Mouse (Mus musculus) C2C12 (cell line): ENCODE results near the gene Afmid. TPM values are rescaled to one million over a fixed set of nuclear protein-coding genes. Genes with fewer than 3 reads are reported as not detected.

Experiments
- H3K27me3 ChIP-seq: one replicate; pipeline ENCODE4 v1.6.1; 2011; ENCODE audit not compliant: control insufficient read depth, insufficient read depth, insufficient read length
- H3K36me3 ChIP-seq: one replicate; pipeline ENCODE4 v1.6.1; 2011; ENCODE audit not compliant: control insufficient read depth, insufficient read depth
- H3K4me3 ChIP-seq: one replicate; pipeline ENCODE4 v1.5.1; 2011; ENCODE audit warnings: mild to moderate bottlenecking, control low read depth; ENCODE audit not compliant: poor library complexity, insufficient read depth, severe bottlenecking
- H3K79me2 ChIP-seq: one replicate; pipeline ENCODE4 v1.6.1; 2011; ENCODE audit not compliant: control insufficient read depth, insufficient read depth
- H3K79me3 ChIP-seq: one replicate; pipeline ENCODE4 v1.6.1; 2011; ENCODE audit warnings: low read depth, control low read depth
- H3ac ChIP-seq: one replicate; pipeline ENCODE3; 2011; ENCODE audit warnings: low read depth; ENCODE audit not compliant: control insufficient read depth, insufficient read length
- CEBPB ChIP-seq: IDR thresholded peaks from one replicate; pipeline ENCODE4 v1.6.1; 2011; ENCODE audit warnings: low read depth, mild to moderate bottlenecking, control low read depth, moderate library complexity
- CTCF ChIP-seq: IDR thresholded peaks from one replicate; pipeline ENCODE4 v1.5.1; 2011; ENCODE audit not compliant: control insufficient read depth, insufficient read depth, insufficient read length
- FOSL1 ChIP-seq: IDR thresholded peaks from one replicate; pipeline ENCODE4 v1.8.0; 2011; ENCODE audit warnings: mild to moderate bottlenecking, low read length; ENCODE audit not compliant: poor library complexity, insufficient read depth, severe bottlenecking
- MAX ChIP-seq: IDR thresholded peaks from one replicate; pipeline ENCODE4 v1.6.1; 2011; ENCODE audit warnings: mild to moderate bottlenecking, control low read depth
- MYOD1 ChIP-seq: IDR thresholded peaks from one replicate; pipeline ENCODE4 v1.6.1; 2011; ENCODE audit warnings: low read depth; ENCODE audit not compliant: control insufficient read depth, insufficient read length
- MYOG ChIP-seq: IDR thresholded peaks from one replicate; pipeline ENCODE4 v1.6.1; 2011; ENCODE audit not compliant: control insufficient read depth, insufficient read length; ENCODE audit errors: extremely low read depth
- USF1 ChIP-seq: IDR thresholded peaks from one replicate; pipeline ENCODE4 v1.6.1; 2011; ENCODE audit warnings: low read depth, mild to moderate bottlenecking, control low read depth, moderate library complexity
- polyA plus RNA-seq: library from polyadenylated mRNA; unstranded; fragments of >200 nt; fragmentation: generic; extraction: Trizol; gene quantifications from one replicate; pipeline ENCODE4 v1.2.1, GENCODE M21; 2012; ENCODE audit warnings: missing spikeins

Gene Afmid
- polyA plus RNA-seq, 1 experiment: 3.2 TPM

DNA sequence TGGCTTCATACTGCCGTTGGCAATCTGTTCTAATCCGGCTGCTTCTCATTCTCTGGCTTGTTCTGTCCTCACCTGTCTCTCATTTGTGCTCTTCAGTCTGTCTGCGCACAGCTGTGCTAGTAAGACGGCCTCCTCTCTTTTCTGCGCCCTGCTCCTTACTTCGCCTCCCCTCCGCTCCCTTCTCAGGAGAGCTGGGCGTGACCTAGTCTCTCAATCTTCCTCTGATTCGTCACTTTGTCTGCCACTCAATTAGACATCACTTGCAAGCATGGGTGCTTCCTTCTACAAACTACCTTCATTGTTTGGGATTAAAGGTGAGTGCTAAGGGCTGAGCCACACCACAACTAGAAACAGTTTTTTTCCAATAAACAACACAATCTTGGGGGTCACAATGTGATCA lies 28.5 kb downstream of the Afmid start:
- H3K79me2 ChIP-seq: peaks cover 60% of the 10 kb centered on the region
- H3K79me3 ChIP-seq: peaks cover 52% of the 10 kb centered on the region
- H3K27me3 ChIP-seq: no peaks in the 10 kb centered on the region
- H3K36me3 ChIP-seq: peaks cover 74% of the 10 kb centered on the region
- no peak overlapping the region for H3ac ChIP-seq
- TF ChIP-seq USF1: no peak
- no peak for TF ChIP-seq MYOD1
- no peak for TF ChIP-seq FOSL1
- no peak for TF ChIP-seq MAX
- no peak overlapping the region for H3K4me3 ChIP-seq

DNA sequence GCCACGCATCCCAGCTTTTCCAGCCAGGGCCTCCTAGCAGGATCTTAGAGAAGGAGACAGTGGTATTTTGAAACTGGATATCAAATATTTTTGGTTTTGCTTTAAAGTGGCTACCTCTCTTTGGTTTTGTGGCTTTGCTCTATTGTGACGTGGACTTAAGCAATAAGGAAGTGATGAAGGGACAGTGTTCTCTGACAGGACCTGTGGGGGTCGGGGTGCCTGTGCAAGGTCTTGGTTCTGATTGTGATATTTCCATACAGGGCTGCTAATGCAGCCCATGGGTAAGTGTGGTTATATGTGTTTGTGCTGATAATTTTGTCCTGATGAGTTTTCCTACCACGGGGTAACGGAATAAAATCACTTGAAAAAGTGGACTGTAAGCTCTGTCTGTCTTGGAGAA lies 29.6 kb downstream of the Afmid start:
- Histone ChIP-seq H3K4me3 (no peak overlapping the region), H3K27me3 (no peaks in the 10 kb centered on the region), H3K79me3 (peaks cover 41% of the 10 kb centered on the region), H3K36me3 (peaks cover 72% of the 10 kb centered on the region), H3ac (no peak overlapping the region), H3K79me2 (peaks cover 49% of the 10 kb centered on the region)
- TF ChIP-seq MYOD1 (no peak), CTCF (no peak), USF1 (no peak)

DNA sequence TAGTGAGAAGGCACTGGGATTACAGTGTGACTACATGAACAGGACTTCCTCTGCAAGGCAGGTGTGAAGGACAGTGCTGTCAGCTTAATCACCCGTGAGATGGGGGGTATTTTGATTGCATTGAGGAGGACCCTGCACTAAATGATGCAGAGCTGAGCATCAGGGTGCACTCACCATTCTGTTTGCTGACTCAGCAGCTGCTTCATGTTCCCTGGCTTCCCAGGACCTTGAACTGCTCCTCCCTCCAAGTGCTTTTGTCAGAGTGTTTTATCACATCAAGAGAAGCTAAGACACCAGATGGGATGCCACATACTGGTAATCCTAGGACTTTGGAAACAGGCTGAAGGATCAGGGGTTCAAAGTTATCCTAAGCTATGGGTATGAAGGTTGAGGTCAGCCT lies 30.3 kb downstream of the Afmid start:
- Histone ChIP-seq H3K4me3 (no peak overlapping the region), H3K79me3 (peaks cover 36% of the 10 kb centered on the region), H3ac (no peak overlapping the region), H3K27me3 (no peaks in the 10 kb centered on the region), H3K36me3 (peaks cover 65% of the 10 kb centered on the region), H3K79me2 (peaks cover 43% of the 10 kb centered on the region)
- TF ChIP-seq FOSL1 (no peak), USF1 (no peak), CTCF (no peak), CEBPB (no peak), MYOG (no peak), MYOD1 (no peak)

DNA sequence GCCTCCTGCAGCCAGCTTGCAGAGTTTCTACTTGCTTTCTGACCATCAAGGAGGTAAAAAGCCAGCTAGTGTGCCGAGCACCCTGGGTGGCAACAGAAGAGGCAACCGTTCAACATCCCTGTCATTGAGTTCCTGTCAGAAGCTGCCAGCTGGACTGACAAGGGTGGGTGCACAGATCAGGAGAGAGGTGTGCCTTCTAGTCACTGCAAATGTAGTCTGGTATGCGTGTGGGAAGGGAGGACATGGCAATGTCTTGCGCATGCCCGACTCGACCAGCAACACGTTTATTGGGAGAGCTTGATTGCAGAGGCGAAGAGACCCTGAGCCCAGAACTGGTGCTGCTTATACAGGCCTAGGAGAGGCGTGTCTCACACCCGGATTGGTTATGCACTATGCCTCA lies 31.7 kb downstream of the Afmid start:
- Histone ChIP-seq H3ac (no peak overlapping the region), H3K36me3 (peaks cover 51% of the 10 kb centered on the region), H3K27me3 (no peaks in the 10 kb centered on the region), H3K4me3 (no peak overlapping the region), H3K79me2 (peaks cover 28% of the 10 kb centered on the region), H3K79me3 (peaks cover 21% of the 10 kb centered on the region)
- TF ChIP-seq MAX (no peak), CTCF (no peak), MYOG (no peak), FOSL1 (no peak)

DNA sequence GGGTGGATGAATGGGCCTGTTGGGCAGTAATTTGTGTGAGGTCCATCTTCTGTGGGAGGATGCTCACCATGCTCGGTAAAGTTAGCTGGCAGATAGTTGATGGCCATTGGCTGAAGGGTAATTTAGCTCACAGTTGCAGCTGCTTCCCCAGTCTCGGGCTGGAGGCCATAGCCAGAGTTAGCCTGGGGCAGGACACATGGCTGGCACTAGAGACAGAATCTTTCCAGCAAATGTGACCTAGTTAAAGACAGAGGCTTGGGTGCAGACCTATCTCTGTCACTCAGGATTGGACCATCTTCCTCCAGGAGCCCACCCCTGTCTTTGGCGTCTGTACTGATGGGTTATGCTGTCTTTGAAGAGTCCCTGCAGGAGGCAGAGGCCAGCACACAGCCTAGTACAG lies 32.7 kb downstream of the Afmid start:
- no peaks in the 10 kb centered on the region for H3K27me3 ChIP-seq
- H3ac ChIP-seq: no peak overlapping the region
- H3K79me3 ChIP-seq: peaks cover 12% of the 10 kb centered on the region
- no peak overlapping the region for H3K4me3 ChIP-seq
- peaks cover 19% of the 10 kb centered on the region for H3K79me2 ChIP-seq
- peaks cover 41% of the 10 kb centered on the region for H3K36me3 ChIP-seq
- TF ChIP-seq CTCF: no peak
- TF ChIP-seq FOSL1: no peak
- TF ChIP-seq USF1: no peak
- no peak for TF ChIP-seq CEBPB
- no peak for TF ChIP-seq MYOG
- TF ChIP-seq MAX: no peak
- TF ChIP-seq MYOD1: no peak

DNA sequence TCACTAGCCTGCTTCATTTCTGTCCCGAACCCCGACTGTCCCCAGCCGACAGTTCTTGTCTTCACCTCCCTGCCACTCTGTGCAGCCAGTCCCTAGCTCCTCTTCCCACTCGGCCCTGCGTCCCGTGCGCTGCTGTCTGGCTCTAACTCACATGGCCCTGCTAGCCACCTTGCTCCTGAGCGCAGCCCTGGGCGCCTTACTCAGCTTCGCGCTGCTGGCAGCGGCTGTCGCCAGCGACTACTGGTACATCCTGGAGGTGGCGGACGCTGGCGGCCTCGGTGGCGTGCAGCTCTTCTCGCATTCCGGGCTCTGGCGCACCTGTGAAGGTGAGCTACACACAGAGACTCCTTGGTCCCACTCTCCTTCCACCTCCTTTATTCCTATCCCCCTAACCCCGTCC lies 34.9 kb downstream of the Afmid start, which contains the start of gene Tmem235:
Gene Tmem235, plus strand, starts transcription at position 152 of the 400 bp plus-strand sequence.
- TF ChIP-seq USF1: no peak
- TF ChIP-seq FOSL1: no peak
- no peak for TF ChIP-seq MYOD1
- no peak for TF ChIP-seq MYOG
- TF ChIP-seq CEBPB: no peak
- TF ChIP-seq CTCF: no peak
- no peak for TF ChIP-seq MAX
- Histone ChIP-seq H3K4me3 (no peak within 1 kb of the TSS), H3K27me3 (no peaks in the 10 kb centered on the region)

DNA sequence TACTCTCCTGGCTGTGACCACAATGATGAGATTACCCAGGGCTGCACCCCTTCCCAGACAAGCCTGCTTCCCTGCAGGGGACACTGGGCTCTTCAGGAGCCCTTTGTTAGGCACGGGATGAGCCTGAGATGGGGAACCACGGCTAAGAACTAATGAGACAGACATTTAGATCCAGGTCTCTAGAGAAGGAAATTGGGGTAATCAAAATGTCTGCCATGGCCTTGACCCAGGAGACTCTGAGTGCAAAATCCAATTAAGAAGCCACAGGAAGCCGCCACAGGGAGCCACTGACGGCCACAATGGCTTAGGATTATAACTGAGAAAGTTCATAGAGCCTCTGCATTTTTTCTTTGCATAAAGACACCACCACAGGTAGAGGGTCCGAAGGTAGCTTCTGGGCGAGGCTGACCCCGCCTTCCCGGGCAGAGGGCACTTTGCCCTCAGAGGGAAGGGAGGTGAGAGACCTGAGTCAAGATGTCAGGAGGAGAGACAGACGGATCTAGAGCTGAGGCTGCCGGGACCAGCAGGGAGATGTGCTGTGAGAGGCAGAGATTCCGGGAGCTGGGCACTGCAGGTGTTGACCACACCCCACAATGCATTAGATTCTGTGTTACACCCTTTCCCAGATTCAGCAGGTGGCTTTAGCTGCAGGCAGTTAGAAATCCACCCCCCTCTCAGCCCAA lies 37.6 kb downstream of the Afmid start:
- no peaks in the 10 kb centered on the region for H3K27me3 ChIP-seq
- TF ChIP-seq CEBPB (no peak), MYOD1 (no peak), USF1 (no peak), MAX (no peak)

More for the DNA sequence above, 34.9 kb downstream of the Afmid start, which contains the start of gene Tmem235:
- peaks cover 2% of the 10 kb centered on the region for H3K79me3 ChIP-seq
- H3K79me2 ChIP-seq: peaks cover 2% of the 10 kb centered on the region
- H3K36me3 ChIP-seq: peaks cover 21% of the 10 kb centered on the region
- no peak within 1 kb of the TSS for H3ac ChIP-seq

More for the DNA sequence above, 37.6 kb downstream of the Afmid start:
- H3K36me3 ChIP-seq: no peaks in the 10 kb centered on the region
- no peak overlapping the region for H3K4me3 ChIP-seq
- no peaks in the 10 kb centered on the region for H3K79me2 ChIP-seq
- no peak overlapping the region for H3ac ChIP-seq
- no peaks in the 10 kb centered on the region for H3K79me3 ChIP-seq
